In the genomic region with DNA sequence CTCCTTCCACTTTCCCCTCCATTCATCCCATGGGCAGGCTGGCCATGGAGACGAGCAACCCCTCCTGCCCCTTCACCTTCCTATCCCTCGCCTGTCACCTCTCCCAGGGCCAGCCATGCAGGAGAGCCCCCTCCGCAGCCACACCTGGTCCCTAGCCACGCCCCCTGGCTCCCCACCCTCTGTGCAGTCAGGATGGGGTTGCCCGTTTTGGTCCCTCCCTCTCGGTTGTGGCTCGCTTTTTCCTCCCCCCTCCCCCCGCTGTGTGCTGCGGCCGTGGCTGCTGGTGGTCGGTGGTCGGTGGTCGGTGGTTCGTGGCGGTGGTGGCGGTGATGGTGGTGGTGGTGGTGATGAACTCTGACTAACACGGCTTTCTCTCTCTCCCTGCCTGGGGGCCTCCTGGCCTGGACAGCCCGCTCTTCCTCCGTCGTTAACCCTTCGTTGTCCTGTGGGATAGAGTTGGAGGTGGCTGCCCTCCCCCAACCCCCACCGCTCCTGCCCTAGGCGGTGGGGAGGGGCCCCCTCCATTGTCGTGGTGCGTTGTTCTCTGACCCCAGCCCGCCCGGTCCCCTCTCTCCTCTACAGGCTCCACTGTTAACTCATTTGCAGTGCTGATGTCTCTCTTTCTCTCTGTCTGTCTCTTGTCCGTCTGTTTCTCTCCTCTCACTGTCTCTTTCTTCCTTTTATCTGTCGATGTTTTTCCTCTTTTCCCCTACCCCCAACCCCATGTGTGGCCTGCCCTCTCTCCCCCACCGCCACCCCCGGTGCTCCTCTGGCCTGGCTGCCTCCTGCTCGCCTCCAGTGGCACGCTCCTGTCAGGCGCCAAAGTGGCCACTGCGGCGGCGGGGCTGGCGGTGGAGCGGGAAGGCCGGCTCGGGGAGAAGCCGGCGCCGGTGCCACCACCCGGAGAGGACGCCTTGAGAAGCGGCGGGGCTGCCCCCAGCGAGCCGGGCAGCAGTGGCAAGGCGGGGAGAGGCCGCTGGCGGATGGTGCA, we compare ENCODE assay signal across 9 mouse cellular contexts. TPM values are rescaled to one million over a fixed set of nuclear protein-coding genes. Genes with fewer than 3 reads are reported as not detected.
A peak's percentile ranks its signal among the peaks of the same experiment; 100 is the strongest.
DNase-seq lines count a peak whose midpoint lies in the region; ATAC-seq and TF ChIP-seq lines count a peak whose summit lies in the region.
"Had no signal": no experiment of that assay in that cellular context is flagged by ENCODE, and none has a peak within 500 bp of the region (broad histone marks: within the 10 kb centered on the region; RNA-seq: fewer than 3 reads in every experiment).

No protein-coding gene starts in this region.

- H3K36me3 ChIP-seq in heart, embryonic 11.5 days (ENCODE audit: control insufficient read depth, insufficient read depth, low read length), result no peaks in the 10 kb centered on the region
- peaks cover 12% of the 10 kb centered on the region; the same call in 1 of the 2 replicates for H3K36me3 ChIP-seq in hindbrain, embryonic 14.5 days (replicated peaks; ENCODE audit: control insufficient read depth, insufficient read depth)
- H3K36me3 ChIP-seq in midbrain, postnatal 0 days (ENCODE audit: insufficient read depth, low read length), result peaks cover 14% of the 10 kb centered on the region; the same call in 1 of the 2 replicates

- peak overlapping the region; percentile 40 for H3K4me3 ChIP-seq in heart, embryonic 11.5 days (ENCODE audit: low read depth, low read length)
- H3K4me3 ChIP-seq in hindbrain, embryonic 14.5 days (replicated peaks; ENCODE audit: low read length), result peak overlapping the region; percentile 2; the same call in 1 of the 2 replicates
- H3K4me3 ChIP-seq in midbrain, postnatal 0 days (ENCODE audit: low read depth, low read length), result no peak overlapping the region

- no peak for DNase-seq in heart, adult 18-20 months
- DNase-seq in embryo, embryonic 9.5 days (ENCODE audit: extremely low spot score), result peak; percentile 49
- DNase-seq in hindbrain, embryonic 14.5 days (ENCODE audit: low spot score), result no peak
- DNase-seq in midbrain, postnatal 0 days (ENCODE audit: low spot score), result no peak
- no peak for DNase-seq in ovary, postnatal 14 days (ENCODE audit: low spot score)
- no peak for DNase-seq in gastrocnemius, postnatal 14 days

- intact Hi-C loops in gastrocnemius, postnatal 14 days (cut with DNase I; ENCODE audit: low total_unique reads), result no loop called here

- peaks cover 23% of the 10 kb centered on the region for H3K4me1 ChIP-seq in heart, embryonic 11.5 days (ENCODE audit: control insufficient read depth, insufficient read depth, low read length)
- peaks cover 19% of the 10 kb centered on the region; the same call in 1 of the 2 replicates for H3K4me1 ChIP-seq in hindbrain, embryonic 14.5 days (replicated peaks; ENCODE audit: control insufficient read depth, insufficient read depth, low read length)
- H3K4me1 ChIP-seq in midbrain, postnatal 0 days (ENCODE audit: insufficient read depth, low read length), result 0 out of 2 replicates have a peak, but pooled peaks cover 3% of the 10 kb centered on the region

- H3K27me3 ChIP-seq in heart, embryonic 11.5 days (ENCODE audit: control insufficient read depth, insufficient read depth, low read length), result peaks cover 64% of the 10 kb centered on the region
- no peaks in the 10 kb centered on the region for H3K27me3 ChIP-seq in hindbrain, embryonic 14.5 days (ENCODE audit: control insufficient read depth, insufficient read depth, low read length)
- no peaks in the 10 kb centered on the region for H3K27me3 ChIP-seq in midbrain, postnatal 0 days (ENCODE audit: insufficient read depth, low read length)

- no peak for TF ChIP-seq CTCF in midbrain, postnatal 0 days (IDR thresholded peaks at IDR 0.05)

- H3K4me2 ChIP-seq in heart, embryonic 11.5 days, result peak overlapping the region; percentile 73
- H3K4me2 ChIP-seq in hindbrain, embryonic 14.5 days (replicated peaks), result peak overlapping the region; percentile 42
- H3K4me2 ChIP-seq in midbrain, postnatal 0 days (ENCODE audit: low read depth, low read length, poor library complexity, severe bottlenecking), result peak overlapping the region; percentile 15; the same call in 1 of the 2 replicates

- no peak overlapping the region for H3K27ac ChIP-seq in heart, embryonic 11.5 days (ENCODE audit: low read depth, low read length)
- H3K27ac ChIP-seq in hindbrain, embryonic 14.5 days, result no peak overlapping the region
- H3K27ac ChIP-seq in midbrain, postnatal 0 days (ENCODE audit: low read depth, low read length), result no peak overlapping the region

- H3K9me3 ChIP-seq in heart, embryonic 11.5 days (replicated peaks; ENCODE audit: control insufficient read depth, low read length), result no peaks in the 10 kb centered on the region
- H3K9me3 ChIP-seq in hindbrain, embryonic 14.5 days (ENCODE audit: control insufficient read depth, low read length), result no peaks in the 10 kb centered on the region
- H3K9me3 ChIP-seq in midbrain, postnatal 0 days (ENCODE audit: low read length), result no peaks in the 10 kb centered on the region

- H3K9ac ChIP-seq in heart, embryonic 11.5 days (ENCODE audit: low read depth, low read length), result peak overlapping the region; percentile 52
- H3K9ac ChIP-seq in hindbrain, embryonic 14.5 days, result no peak overlapping the region
- H3K9ac ChIP-seq in midbrain, postnatal 0 days (replicated peaks; ENCODE audit: low read length, poor library complexity, severe bottlenecking), result no peak overlapping the region

- ATAC-seq in heart, embryonic 11.5 days (replicated peaks; ENCODE audit: insufficient number of reproducible peaks, low FRiP score, low TSS enrichment), result no peak
- ATAC-seq in hindbrain, embryonic 14.5 days (ENCODE audit: low FRiP score), result no peak
- ATAC-seq in midbrain, postnatal 0 days (ENCODE audit: low FRiP score), result no peak
- ATAC-seq in inflammation-experienced regulatory T-cells, adult 6 months, result no peak

- 3% methylated on average over 52 of the region's 53 CpGs for WGBS in heart, embryonic 11.5 days (ENCODE audit: insufficient replicate concordance)
- WGBS in hindbrain, embryonic 14.5 days, result 3% methylated on average over 53 of the region's 53 CpGs
- 14% methylated on average over 53 of the region's 53 CpGs for WGBS in midbrain, postnatal 0 days

RNA-seq across cellular contexts. Expression of a gene that starts 33.4 kb away (rescaled TPM):
- 1.2 and 2.0 TPM in 2 replicates for polyA plus RNA-seq in heart, embryonic 11.5 days (2014; fragmentation: Nextera tagmentation; extraction: Ambion mirVana)
- 10 to 100 TPM; 35.5 to 37.1 TPM for total RNA-seq in heart, adult 18-20 months (2021)
- 12.0 and 14.0 TPM in 2 replicates for polyA plus RNA-seq in hindbrain, embryonic 14.5 days (2014; fragmentation: Nextera tagmentation; extraction: Ambion mirVana)
- 138 and 140 TPM in 2 replicates for total RNA-seq in midbrain, postnatal 0 days (2014; rRNA removed)
- 14.7 and 19.0 TPM in 2 replicates for polyA plus RNA-seq in midbrain, postnatal 0 days (2015; fragmentation: Nextera tagmentation; extraction: Ambion mirVana)
- under 1 TPM in 1 of 3 experiments, not detected in 2; 0.05 TPM for polyA plus RNA-seq in inflammation-experienced regulatory T-cells, adult 6 months (2017; shearing (Covaris generic))
- 1 to 10 TPM; 2.5 to 2.7 TPM for total RNA-seq in gastrocnemius, postnatal 14 days (2021)

RNA-seq across cellular contexts. Expression of a gene that starts 35.0 kb away (rescaled TPM):
- 0.19 TPM in 1 of 2 replicates, not detected in the other for polyA plus RNA-seq in heart, embryonic 11.5 days (2014; fragmentation: Nextera tagmentation; extraction: Ambion mirVana)
- total RNA-seq in heart, adult 18-20 months (2021), result 1 to 10 TPM; 1.7 to 5.7 TPM
- polyA plus RNA-seq in hindbrain, embryonic 14.5 days (2014; fragmentation: Nextera tagmentation; extraction: Ambion mirVana), result 1.5 and 1.6 TPM in 2 replicates
- total RNA-seq in midbrain, postnatal 0 days (2014; rRNA removed), result 6.2 and 8.7 TPM in 2 replicates
- 2.2 and 2.3 TPM in 2 replicates for polyA plus RNA-seq in midbrain, postnatal 0 days (2015; fragmentation: Nextera tagmentation; extraction: Ambion mirVana)
- not detected for polyA plus RNA-seq in inflammation-experienced regulatory T-cells, adult 6 months (2017; shearing (Covaris generic))
- total RNA-seq in gastrocnemius, postnatal 14 days (2021), result under 1 TPM; 0.35 to 0.49 TPM
- total RNA-seq: liver, adult 2 months had no signal
- polyA plus RNA-seq: liver, adult 2 months had no signal

Comparison
In these comparisons a context has a peak if more than half of its experiments do, and no peak if none do; other contexts are left out.
1. H3K4me2 ChIP-seq: peak in every context shown above with its lines; median percentile 73 in heart, embryonic 11.5 days; 42 in hindbrain, embryonic 14.5 days; 15 in midbrain, postnatal 0 days.